Mouse (Mus musculus) liver (tissue): ENCODE results near the gene Sp2.

Experiments used
- DNase-seq: peaks from one replicate; pipeline ENCODE4 v3.0.0-alpha.2; 2020; ENCODE audit warnings: mixed read lengths

Gene Sp2

DNA sequence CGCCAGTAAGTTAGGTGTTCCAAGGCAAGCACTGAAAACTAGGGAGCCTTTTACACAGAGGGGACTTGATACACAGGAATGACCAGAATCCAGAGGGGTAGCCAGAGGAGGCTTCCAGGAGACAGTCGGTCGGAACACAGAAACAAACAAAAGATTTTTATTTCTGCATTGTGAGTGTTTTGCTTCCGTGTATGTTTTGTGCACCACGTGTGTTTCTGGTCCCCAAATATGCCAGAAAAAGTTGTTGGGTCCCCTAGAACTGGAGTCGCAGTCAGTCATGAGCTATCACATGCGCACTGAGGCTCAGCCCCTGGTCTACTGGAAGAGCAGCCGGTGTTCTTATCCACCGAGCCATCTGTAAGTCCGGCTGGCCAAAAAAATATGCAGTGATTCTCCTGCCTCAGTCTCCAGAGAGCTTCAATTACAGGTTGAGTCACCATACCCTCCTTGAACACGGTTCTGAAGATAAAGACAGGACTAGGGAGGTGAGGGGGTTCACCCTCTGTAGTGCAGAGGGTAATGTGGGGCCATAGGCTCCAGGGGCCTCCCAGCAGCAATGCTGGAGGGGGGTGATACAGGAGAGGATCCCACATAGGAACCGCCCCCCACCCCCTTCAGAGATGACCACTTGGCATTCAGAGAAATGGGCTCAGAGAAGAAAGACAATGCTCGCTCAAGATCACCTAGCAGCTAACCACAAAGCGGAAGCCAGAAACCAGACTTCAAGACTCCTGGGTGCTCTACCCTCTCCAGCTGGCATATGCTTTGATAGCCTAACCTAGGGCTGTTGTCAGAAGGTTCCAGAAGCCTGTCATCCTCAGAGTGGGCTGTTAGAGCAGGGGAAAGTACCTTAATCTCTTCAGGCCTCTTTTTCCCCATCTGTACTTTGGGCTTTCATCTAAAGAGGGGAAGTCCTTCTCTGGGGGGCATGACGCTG is 13.3 kb upstream of the Sp2 start:
- DNase-seq: no peak

DNA sequence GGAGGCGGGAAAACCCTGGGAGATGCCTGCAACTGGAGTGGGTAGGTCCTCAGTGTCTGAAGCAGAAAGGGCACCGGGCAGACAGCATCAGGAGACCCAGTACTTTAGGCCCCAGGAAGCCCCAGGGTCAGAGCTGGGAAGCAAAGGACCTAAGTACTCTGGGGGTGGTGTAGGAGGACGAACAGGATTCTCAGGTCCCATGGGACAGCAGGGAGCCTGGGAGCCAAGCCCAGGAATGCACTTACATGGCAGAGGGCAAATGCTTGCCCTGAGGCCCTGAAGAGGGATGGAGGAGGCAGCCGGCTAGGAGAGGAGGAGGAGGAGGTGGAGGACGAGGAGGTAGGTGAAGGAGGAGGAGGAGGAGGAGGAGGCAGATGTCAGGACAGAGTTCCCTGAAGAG is 12.3 kb upstream of the Sp2 start:
- DNase-seq: no peak

DNA sequence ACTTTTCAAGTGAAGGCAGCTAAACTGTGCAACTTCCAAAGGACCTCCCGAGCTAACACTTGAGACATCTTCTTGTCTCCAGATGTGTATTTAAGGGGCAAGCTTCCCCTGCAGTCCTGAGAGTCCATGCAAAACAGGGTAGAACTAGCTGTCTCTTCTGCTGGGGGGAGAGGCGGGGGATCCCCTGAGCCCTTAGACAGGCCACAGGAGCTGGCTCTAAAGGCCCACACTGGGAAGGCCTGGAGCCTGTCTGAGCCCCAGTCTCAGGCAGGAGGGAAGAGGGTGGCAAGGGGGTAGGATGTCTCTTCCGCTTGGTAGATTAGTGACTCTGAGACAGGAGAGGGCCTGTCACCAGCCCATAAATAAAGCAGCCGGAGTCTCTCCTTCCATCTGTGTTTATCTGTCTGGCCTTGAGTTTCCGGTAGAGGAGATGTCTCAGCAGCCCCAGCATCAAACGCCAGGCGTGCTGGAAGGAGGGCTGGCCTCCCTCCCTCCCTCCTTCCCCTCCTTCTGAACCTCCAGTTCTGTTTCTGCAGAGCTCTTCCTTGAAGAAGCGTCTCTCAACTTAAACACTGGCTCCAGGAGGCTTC is 10.1 kb upstream of the Sp2 start:
- peak; percentile 35 for DNase-seq

DNA sequence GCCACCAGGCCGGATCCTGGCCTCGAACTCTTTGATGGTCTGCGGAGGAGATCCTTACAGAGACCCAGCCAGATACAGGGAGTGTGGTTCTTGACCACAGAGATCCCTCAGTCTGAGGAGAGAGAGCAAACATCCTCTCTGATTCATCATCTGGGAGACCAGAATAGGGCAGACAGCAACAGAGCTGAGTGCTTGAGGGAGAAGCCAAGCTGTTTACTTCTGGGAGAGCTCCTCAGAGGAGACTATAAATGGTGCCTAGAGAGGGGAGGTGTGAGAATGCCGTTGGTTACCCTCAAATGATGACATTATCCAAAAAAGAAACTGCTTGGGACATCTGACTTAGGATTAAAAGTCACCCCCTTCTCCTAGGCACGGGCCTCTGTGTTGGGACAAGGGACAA is 8.7 kb upstream of the Sp2 start:
- no peak for DNase-seq

DNA sequence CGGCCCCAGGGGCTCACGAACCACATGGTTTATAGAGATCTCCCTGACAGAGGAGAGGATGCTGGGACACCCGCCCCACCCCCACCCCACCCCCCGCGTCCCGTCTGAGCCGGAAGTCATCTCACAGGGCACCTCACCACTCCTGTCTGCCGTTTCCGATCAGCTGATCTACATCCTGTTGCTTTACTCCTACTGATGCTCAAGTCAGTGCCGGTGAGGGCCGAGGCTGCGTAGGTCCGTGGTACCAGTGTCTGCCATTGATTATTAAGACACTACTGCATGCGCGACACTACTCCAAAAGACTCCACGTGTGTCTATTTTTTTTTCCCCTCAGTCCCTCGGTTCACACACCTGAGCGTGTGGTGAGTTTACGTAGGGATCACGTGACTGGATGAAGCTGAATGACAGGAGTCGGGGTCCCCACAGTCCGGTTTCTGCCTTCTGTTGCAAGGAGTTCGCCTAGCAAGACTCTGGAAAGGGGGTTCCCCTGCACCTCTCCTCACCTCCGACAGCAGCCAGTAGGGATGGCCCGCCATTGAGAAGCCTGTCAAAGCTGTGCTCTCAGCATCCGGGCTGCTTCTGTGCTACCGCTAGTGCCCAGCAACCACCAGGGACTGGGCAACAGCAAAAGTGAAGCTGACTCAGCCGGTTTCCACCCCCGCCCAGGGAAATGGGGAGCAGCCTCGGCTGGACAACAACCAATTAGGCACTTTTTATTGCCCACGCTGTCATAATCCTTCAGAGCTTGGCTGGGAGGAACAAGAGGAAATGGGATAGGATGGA is 5.3 kb upstream of the Sp2 start:
- DNase-seq: no peak

DNA sequence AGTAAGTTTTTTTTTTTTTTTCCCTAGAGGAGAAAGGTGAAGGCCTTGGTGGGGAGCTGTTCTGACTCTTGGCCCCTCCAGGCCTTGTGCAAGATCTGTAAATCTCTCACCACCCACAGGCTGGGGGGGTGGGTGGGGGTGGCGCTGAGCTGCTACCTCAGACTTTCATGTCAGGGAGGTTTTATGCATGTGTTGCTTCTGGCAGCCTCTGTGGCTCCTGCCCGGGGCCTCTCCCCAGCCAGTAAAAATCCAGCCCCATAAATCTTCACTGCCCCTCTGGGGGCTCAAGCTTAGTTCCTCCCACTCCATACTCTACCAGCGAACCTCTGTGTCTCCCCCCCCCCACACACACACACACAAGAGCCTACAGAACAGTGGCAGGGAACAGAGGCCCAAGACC is 3.7 kb upstream of the Sp2 start:
- DNase-seq: no peak

DNA sequence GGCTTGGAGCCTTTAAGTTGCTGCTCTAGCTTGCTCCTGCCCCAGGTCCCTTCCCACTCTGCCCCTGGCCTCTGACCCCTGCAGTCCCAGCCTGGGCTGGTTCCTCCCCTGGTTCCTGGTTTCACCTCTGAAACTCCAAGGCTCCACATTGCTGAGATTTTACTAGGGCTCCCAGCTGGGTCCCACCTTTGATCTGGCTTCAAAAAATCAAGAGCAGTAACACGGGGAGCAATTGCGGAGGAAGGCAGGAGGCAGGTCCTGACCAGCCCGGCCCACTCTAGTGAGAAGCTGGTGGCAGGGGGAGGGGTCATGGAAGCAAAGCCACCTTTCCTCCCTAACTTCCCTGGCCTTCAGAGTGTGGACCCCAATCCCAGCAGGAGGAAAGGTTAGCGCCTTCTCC is 2.1 kb upstream of the Sp2 start:
- DNase-seq: no peak

DNA sequence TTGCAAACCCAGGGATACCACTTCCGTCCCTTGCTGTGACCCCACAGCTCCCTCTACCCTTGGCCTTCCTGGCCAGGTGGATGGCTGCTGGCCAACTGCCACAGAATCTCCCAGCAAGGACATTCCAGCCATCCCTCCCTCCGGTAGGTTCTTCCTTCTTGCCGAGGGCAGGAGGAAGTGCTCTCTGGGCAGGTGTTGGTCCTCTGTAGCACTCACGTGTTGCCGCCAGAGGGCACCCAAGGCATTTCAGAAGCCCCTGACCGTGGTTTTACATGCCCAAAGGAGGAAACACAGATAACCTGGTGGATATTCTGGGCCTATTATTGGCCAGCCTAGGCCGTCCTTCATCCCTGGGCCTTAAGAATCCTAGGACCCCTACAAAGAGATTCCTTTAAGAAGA is 404 bp downstream of the Sp2 start:
- DNase-seq: peak; percentile 79

DNA sequence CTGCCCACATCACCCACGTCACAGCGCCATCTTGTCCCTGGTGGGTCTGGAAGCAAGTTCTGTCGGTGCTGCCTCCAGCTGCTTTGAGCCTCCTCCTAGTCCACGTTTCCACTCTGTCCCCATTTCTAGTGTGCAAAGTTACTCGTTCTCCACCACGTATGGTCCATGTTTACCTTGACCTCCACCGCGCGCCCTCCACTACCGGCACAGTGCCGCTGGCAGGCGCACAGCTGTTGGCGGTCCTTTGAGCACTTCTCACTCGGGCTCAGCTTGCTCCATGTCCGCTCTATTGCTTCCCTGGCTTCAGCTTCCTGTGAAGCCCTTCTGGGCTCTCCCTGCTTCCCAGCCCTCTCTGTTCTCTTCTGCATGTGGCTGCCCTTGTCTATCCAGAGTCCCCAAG is 1.3 kb downstream of the Sp2 start:
- no peak for DNase-seq

DNA sequence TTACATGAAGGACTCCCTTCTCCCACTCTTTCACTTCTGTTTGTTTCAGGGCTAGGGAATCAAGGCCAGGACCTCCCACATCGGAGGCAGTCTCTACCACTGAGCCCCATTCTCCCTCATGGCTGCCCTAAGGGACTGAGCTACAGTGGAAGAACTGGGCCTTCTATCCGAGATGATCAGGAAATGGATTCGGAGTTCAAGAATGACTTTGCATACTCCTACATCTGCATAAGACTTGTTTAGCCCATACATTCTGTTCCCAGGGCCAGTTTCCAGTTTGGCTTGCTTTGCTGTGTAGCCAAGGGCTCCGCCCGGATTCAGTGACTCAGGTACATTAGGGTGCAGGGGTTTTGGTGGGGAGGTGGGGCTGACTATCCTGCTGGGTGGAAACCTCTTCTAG is 2.7 kb downstream of the Sp2 start:
- no peak for DNase-seq

DNA sequence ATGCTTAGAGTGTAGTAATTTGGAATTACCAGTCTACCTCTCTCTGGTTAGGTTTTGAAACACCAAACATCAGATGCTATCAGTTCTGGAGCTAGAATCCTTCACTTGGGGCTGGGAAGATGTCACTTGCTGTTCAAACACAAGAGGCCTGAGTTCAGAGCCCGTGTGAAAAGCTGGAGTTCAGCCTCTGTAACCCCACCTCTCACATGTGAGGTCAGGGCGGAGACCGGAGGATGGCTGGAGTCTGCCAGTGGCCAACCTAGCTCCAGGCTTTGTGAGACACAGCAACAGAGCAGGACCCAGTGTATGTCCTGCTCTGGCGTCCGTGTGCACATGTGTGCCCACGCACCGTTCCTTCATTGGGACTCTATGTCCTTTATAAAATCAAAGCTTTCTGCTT is 3.4 kb downstream of the Sp2 start:
- no peak for DNase-seq

DNA sequence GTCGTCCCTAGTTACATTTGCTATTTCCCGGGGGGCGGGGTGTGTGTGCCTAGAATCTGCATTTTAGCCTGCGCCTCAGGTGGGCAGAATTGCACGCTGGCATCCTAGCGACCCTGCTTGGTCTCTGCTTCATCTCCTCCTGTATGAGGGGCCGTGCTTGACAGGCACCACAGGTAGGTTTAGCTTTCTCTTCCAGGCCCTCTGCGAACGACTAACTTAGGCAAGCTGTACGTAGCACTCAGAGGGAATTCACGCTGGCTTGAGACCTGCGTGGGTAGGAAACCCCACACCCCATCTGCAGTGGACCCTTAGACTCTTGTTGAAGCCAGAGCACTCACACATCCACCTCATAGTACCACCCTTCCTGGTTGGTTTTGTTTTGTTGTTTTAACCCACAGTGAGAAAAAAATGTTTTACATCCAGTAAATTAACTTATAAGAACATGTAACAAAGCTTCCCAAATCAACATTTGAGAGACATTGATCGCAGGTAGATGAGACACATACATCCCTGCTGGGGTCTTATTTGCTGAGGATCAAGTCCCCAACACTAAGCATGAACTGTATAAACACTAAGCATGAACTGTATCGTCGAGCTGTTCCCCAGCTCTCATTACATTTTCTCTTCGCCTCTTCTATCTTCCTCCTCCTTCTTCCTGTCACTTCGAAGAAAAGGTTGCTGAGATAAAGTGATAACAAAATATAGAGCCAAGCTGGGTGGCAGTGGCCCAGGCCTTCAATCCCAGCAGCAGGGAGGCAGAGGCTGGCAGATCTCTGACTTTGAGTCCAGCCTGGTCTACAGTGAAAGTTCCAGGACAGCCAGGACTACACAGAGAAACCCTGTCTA is 4.1 kb downstream of the Sp2 start:
- no peak for DNase-seq

DNA sequence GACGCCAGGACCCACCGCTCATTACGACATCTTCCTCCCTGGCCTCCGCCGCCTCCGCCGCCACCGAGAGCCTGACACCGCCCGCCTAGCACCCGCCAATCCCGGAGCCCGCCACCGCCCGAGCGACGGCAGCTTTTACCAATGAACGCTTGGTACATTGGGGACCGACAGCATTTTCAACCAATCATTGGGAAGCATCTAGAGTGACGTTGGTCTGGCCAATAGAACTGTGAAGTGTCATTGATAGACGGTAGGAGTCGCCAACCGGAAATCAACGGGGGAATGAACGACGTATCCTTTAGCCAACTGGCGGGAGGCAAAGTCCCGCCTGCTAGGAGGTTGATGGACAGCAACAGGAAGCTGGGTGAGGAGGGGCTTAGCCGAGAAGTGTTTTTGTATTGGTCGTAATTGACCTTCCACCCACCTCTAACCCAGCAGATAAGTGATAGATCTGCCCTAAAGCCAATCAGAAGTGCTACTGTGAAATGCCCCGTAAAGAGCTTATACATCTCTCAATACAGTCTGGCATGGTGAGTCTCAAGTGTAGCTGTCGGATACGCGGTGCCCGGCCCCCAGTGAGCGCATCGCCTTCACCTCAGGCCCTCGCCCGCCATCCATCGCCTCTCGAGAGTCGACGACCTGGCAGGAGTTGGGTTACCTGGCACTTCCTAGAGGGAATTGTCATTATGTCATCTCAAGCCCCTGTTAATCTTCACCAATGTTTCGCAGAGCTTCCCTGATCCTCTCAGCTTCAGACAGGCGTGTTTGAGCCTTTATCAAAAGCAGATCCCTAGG is 5.0 kb downstream of the Sp2 start:
- DNase-seq: peak; percentile 99

DNA sequence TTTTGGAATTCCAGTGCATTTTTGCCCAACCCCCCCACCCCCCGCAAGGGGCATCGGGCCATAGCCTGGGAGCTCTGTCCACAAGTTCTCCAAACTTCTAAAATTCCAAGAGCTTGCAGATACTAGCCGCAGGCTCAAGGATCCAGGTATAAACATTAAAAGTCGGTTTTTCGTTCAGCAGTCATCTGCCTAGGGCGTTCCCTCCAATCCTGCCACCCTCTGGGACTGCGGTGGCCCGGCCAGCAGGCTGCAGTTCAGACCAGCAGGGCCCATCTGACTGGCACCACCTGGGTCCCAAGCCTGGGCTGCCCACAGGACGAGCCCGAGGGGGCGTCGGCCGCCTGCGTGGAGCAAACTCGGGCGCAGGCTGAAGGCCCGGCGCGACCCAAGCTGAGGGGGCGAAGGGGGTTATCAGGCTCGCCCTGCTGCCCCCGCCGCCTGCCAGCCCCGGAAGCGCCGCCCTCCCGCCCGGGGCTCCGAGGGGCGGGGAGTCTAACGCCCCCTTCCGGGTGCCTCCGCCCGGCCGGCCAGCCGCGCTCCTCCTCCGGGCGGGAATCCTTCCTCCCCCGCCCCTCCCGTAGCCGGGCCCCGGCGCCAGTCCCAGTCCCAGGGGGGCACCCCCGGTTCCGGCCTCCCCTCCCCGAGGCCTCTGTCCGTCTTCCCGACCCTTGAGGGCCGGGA is 5.7 kb downstream of the Sp2 start:
- DNase-seq: peak; percentile 90

DNA sequence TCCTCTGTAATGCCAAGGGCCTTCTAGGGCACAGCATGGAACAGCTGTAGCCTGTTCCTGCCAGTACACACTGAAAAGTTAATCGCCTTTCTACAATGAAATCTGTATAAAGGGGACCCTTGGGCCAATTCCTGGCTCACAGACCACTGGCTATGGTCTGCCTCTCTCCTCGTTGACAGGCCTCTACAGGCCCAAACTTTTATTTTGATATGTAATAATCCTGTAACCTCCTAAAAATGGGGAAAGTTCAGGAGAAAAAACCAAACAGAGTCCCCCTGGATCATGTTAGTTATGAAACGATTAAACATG is 6.4 kb downstream of the Sp2 start:
- DNase-seq: no peak

DNA sequence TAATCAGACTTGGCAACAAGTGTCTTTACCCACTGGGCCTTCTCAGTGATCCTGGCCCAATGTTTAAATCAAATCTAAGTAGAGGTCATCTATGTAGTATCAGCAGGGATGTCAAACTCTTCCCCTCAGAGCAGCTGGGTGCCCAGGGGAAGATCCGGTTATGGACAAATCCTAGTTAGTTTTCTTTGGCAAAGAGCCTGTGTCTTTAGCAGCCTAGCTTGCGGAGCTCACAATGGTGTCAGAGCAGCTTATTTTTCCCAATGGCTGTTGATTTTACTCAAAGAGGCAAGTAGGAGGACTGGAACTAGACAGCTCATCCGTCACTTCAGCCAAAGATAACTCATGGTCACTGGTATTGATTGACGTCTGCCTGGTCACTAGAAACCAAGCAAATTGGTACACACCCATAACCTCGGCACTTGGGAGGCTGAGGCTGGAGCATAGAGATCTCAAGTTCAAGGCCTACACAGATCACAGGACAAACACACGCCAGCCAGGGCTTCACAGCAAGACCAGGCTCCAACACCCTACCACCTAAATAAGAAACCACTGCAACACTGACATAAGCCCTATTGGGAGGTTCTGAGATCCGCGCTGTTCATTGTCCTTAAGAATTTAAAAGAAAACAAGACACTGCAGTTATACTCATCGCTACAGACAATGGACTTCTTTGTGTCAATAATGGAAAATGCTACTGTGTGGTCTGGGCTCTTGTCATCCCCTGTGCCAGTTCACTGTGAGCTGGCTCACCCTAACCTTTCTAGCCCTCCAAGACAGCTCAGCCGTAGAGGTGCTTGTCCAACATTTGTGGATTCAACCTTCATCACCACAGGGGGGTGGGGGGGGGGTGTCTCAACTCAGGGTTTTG is 7.0 kb downstream of the Sp2 start:
- no peak for DNase-seq

DNA sequence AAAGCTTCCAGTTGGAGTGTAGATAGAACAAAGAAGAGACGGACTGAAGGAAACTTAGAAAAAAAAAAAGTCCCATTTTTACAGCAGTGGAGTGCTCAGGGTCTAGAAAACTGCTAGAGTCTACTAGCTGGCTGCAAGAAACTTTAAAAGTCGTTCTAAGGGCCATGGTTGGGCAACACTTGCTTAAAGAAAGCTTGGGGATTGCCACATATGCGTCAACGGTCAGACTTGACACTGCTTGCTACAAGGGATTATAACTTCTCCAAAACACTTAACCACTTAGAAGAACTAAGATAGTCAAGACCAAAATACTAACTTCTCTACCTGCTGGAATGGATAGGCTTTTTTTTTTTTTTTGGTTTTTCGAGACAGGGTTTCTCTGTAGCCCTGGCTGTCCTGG is 7.9 kb downstream of the Sp2 start:
- no peak for DNase-seq

DNA sequence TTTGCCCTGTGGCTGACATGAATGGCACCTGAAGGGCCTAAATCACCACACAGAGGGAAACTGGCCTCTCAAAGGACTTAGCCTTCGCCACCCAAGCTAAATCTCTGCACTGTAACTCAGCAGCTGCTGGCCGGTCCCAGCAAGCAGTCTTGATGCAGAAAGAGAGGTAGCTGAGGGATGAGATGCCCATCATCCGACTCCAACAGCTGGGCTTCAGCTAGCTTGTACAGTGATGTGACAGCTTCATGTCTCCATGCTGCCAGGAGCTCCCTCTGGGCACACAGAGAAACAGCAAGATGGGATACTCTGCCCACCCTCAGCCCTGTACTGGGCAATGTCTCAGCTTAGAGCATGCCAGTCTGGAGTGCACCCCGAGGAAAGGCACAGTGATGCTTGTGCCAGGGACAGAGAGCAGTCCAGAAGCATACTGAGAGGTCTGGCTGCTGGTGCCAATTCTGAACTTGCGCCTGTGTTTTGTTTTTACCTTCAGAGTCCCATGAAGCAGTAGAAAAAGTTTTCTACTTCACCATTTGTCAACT is 9.3 kb downstream of the Sp2 start:
- no peak for DNase-seq

DNA sequence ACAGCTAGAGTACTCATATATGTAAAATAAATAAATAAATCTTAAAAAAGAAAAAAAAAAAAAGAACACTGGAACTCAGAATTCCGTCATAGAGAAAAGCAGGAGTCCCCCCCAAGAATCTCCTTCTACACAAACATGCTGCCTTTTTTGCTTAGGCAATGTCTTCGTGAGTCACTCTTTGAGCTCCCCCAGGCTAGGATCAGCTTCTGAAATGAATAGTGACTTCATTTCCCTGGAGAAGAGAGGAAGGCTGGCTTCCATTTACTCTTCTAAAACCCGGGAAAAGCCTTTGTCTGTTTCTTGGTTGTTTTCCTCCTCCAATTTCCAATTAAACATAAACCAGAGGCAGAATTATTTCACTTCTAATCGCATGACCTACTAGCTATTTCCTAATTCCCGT is 9.9 kb downstream of the Sp2 start:
- no peak for DNase-seq

DNA sequence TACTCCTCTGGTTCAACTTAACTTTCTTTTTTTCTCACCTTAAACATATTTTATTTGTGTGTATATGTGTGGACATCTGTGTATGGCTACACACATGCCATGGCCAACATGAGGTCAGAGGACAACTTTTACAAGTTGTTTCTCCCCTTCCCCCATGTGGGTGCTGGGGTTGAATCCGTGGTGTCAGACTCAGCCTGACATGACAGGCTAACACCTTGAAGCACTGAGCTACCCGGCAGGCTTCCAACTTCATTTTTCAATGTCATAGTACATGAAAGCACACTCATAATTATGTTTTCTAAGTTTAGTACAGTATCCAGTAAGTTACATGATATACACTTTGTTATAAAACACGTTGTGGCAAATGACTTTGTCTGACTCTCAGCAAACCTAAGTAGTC is 12.4 kb downstream of the Sp2 start:
- DNase-seq: no peak
